Mouse (Mus musculus) liver, embryonic 16.5 days (tissue): ENCODE measurements around the gene Cfap54. TPM values are rescaled to one million over a fixed set of nuclear protein-coding genes. Genes with fewer than 3 reads are reported as not detected.

Experiments used
- ATAC-seq: fragments of 200-750 bp; cut with Nextera tagmentation; 2 replicates; pipeline ENCODE4 v1.8.0; 2017; ENCODE audit warnings: low read depth, mild to moderate bottlenecking, moderate number of reproducible peaks, moderate library complexity
- H3K27ac ChIP-seq: fragments of 300-500 bp; sonication (generic); 2 replicates; pipeline ENCODE4 v1.5.1; 2014; ENCODE audit warnings: mild to moderate bottlenecking, low read length
- H3K27me3 ChIP-seq: fragments of 300-500 bp; sonication (generic); 2 replicates; pipeline ENCODE4 v1.6.1; 2014; ENCODE audit warnings: low read depth, low read length, mixed read lengths; ENCODE audit not compliant: control insufficient read depth, insufficient read depth
- H3K36me3 ChIP-seq: fragments of 300-500 bp; sonication (generic); 2 replicates; pipeline ENCODE4 v1.6.1; 2014; ENCODE audit warnings: mild to moderate bottlenecking; ENCODE audit not compliant: control insufficient read depth, insufficient read depth
- H3K4me1 ChIP-seq: fragments of 300-500 bp; sonication (generic); 2 replicates; pipeline ENCODE4 v1.6.1; 2014; ENCODE audit warnings: low read depth, low read length, mixed read lengths; ENCODE audit not compliant: control insufficient read depth
- H3K4me2 ChIP-seq: fragments of 300-500 bp; sonication (generic); 2 replicates; pipeline ENCODE4 v1.6.1; 2014; ENCODE audit warnings: low read depth, low read length, mixed read lengths
- H3K4me3 ChIP-seq: fragments of 300-500 bp; sonication (generic); 2 replicates; pipeline ENCODE4 v1.5.1; 2014; ENCODE audit warnings: low read depth, mild to moderate bottlenecking, low read length
- H3K9ac ChIP-seq: fragments of 300-500 bp; sonication (generic); 2 replicates; pipeline ENCODE4 v1.6.1; 2014; ENCODE audit warnings: low read depth, low read length
- H3K9me3 ChIP-seq: fragments of 300-500 bp; sonication (generic); replicated peaks from 2 replicates; pipeline ENCODE4 v1.6.1; 2016; ENCODE audit warnings: low read length; ENCODE audit not compliant: control insufficient read depth
- WGBS: fragments of 180-500 bp; shearing (Covaris S2); extraction: QIAGEN DNeasy Blood & Tissue Kit; methylation state at CpG from one replicate; pipeline ENCODE4 v1.1.7; 2014; ENCODE audit not compliant: insufficient replicate concordance; 5-methylcytosine and 5-hydroxymethylcytosine counted together
- polyA plus RNA-seq: library from polyadenylated mRNA; unstranded; fragments of >200 nt; fragmentation: Nextera tagmentation; extraction: Ambion mirVana; gene quantifications from 2 replicates; pipeline ENCODE4 v1.2.1, GENCODE M21; 2015

Cfap54 gene
- polyA plus RNA-seq, 1 experiment from 2014 or later, result not detected

DNA sequence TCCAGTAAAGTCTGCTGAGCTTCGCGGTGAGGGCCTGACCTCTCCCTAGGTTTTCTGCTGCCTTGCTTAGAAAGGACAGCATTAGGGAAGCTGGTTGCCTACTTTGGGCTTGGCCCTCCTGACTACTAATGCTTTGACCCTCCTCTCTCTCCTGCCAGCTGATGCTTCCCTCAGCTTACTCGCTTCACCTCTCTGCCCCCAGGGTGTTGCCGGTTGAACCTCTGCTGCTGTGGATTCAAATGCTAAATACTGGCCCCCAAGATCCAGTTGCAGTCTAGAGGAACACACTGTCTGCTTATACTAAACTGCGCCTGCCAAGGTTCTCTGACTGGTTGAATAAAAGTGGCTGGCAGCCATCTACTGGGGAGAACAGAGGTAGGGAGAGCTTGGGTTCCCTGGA is 263.2 kb downstream of the Cfap54 start:
- Histone ChIP-seq H3K4me2 (no peak overlapping the region), H3K4me3 (no peak overlapping the region), H3K9me3 (no peaks in the 10 kb centered on the region), H3K9ac (no peak overlapping the region), H3K27ac (no peak overlapping the region), H3K36me3 (no peaks in the 10 kb centered on the region), H3K4me1 (no peaks in the 10 kb centered on the region), H3K27me3 (no peaks in the 10 kb centered on the region)
- ATAC-seq, result no peak
- 37% methylated on average over 5 of the region's 5 CpGs for WGBS

DNA sequence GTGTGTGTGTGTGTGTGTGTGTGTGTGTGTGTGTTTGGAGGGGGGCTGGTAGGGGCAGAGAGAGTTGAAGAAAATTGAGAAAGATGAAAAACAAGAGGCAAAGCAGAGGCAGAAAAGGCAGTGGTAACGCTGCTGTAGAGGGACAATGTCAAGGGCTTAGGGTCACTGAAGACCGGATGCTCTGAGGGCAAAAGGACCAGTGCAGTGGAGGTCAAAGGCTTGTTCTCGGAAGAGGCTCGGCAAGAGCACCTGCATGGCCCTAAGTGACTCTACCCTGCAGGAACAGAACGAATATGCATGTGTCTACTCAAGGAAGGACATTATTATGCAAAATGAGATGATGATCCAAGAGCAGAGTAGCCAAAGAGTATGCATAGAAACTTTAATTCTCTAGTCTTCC is 264.5 kb downstream of the Cfap54 start:
- Histone ChIP-seq H3K9me3 (no peaks in the 10 kb centered on the region), H3K4me1 (no peaks in the 10 kb centered on the region), H3K9ac (no peak overlapping the region), H3K36me3 (no peaks in the 10 kb centered on the region), H3K27me3 (no peaks in the 10 kb centered on the region), H3K27ac (no peak overlapping the region), H3K4me3 (no peak overlapping the region), H3K4me2 (no peak overlapping the region)
- no peak for ATAC-seq
- WGBS, result 56% methylated on average over 5 of the region's 5 CpGs

DNA sequence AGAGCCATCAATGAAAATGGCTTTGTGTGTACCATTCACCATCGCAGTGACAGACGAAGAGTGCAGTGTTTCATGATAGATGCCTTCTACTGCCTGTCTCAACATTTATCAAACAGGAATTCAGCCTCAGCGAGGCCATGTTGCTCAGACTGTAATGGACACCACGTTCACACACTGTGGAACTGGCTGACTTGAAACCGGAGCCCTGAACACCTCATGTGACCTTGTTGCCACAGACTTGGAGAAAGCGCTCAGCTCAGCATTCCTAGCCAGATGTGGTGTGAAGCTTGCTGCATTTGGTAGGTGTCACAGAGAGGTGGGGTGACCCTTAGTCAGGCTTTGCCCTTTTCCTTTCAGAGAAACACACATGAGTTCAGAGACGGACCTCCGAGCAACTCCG is 270.5 kb downstream of the Cfap54 start:
- WGBS, result 75% methylated on average over 9 of the region's 9 CpGs
- Histone ChIP-seq H3K27me3 (no peaks in the 10 kb centered on the region), H3K4me1 (no peaks in the 10 kb centered on the region), H3K9me3 (no peaks in the 10 kb centered on the region), H3K27ac (no peak overlapping the region), H3K4me3 (no peak overlapping the region), H3K9ac (no peak overlapping the region), H3K4me2 (no peak overlapping the region), H3K36me3 (no peaks in the 10 kb centered on the region)
- ATAC-seq, result no peak

DNA sequence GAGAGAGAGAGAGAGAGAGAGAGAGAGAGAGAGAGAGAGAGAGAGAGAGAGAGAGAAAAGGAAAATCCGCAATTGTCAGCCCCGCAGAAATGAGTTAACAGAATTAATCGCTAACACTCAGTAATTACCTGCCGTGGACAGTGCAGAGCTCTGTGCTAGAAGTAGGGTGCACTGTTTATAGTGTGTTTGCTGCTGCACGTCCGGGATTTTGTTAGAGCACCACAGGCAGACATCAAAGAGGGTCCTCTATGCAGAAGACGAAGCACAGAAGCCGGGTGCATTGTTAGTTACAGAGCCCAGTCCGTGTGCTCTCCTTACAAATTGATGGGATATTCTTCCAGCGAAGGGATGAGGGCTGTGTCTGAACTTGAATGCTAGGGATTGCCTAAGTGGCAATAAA is 289.5 kb downstream of the Cfap54 start:
- Histone ChIP-seq H3K27me3 (no peaks in the 10 kb centered on the region), H3K4me1 (no peaks in the 10 kb centered on the region), H3K36me3 (no peaks in the 10 kb centered on the region), H3K27ac (no peak overlapping the region), H3K4me2 (no peak overlapping the region), H3K4me3 (no peak overlapping the region), H3K9me3 (no peaks in the 10 kb centered on the region), H3K9ac (no peak overlapping the region)
- 66% methylated on average over 10 of the region's 10 CpGs for WGBS
- no peak for ATAC-seq

GRCm38 (mm10) chr10:92791531-92791900 is 289.9 kb downstream of the Cfap54 start:
- ATAC-seq, result no peak
- 74% methylated on average over 9 of the region's 9 CpGs for WGBS

DNA sequence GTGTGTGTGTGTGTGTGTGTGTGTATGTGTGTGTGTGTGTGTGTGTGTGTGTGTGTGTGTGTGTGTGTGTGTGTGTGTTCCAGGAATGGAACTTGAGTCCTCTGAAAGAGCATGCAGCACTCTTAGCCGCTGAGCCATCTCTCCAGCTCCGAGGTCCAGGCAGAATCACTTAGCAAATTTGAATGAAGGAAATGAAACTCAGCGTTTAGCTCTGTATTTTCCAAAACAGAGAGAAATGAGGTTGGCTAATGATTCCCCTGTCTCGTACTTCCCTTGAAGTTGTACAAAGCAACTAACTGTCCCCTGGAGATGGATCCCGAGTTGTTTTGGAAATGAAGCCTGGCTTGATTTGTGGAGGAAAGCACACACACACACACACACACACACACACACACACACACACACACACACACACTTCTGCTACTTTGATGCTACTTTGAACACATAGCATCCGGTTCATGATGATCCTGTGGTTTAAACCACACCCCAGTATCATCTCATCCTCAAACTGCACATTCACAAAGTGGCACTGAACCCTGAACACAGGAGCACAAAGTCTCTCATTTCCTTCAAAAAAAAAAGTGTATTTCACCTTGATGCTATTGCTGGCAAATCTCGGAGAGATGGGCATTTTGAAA is 290.4 kb downstream of the Cfap54 start:
- no peaks in the 10 kb centered on the region for H3K36me3 ChIP-seq
- ATAC-seq, result no peak
- no peak overlapping the region for H3K27ac ChIP-seq
- no peak overlapping the region for H3K4me2 ChIP-seq
- no peaks in the 10 kb centered on the region for H3K9me3 ChIP-seq
- no peaks in the 10 kb centered on the region for H3K27me3 ChIP-seq
- 52% methylated on average over 7 of the region's 7 CpGs for WGBS
- no peak overlapping the region for H3K4me3 ChIP-seq
- H3K4me1 ChIP-seq, result no peaks in the 10 kb centered on the region
- no peak overlapping the region for H3K9ac ChIP-seq

More at GRCm38 (mm10) chr10:92791531-92791900, 289.9 kb downstream of the Cfap54 start:
- H3K36me3 ChIP-seq, result no peaks in the 10 kb centered on the region
- H3K4me2 ChIP-seq, result no peak overlapping the region
- no peaks in the 10 kb centered on the region for H3K27me3 ChIP-seq
- H3K4me1 ChIP-seq, result no peaks in the 10 kb centered on the region
- H3K9me3 ChIP-seq, result no peaks in the 10 kb centered on the region
- H3K4me3 ChIP-seq, result no peak overlapping the region
- no peak overlapping the region for H3K9ac ChIP-seq
- H3K27ac ChIP-seq, result no peak overlapping the region

DNA sequence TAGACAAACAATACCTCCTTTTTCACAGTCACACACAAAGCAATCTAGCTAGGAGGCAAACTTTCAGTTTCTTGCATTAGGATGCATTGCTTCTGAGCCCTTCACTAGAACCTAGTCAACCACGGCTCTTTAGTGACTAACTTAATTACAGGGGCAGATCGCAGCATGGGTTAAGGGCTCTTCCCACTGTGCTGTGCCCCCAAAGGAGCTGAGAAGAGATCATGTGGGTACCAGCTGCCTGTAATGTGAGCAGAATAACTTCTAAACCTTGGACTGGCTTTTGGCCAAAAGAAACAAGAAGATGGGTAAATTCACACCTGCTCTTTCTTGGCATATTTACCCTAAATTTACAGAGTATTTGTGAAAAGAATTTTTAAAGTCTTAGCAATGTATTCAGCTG is 291.2 kb downstream of the Cfap54 start:
- no peak overlapping the region for H3K9ac ChIP-seq
- 68% methylated on average over 2 of the region's 2 CpGs for WGBS
- H3K4me3 ChIP-seq, result no peak overlapping the region
- H3K36me3 ChIP-seq, result no peaks in the 10 kb centered on the region
- no peaks in the 10 kb centered on the region for H3K9me3 ChIP-seq
- no peaks in the 10 kb centered on the region for H3K4me1 ChIP-seq
- H3K4me2 ChIP-seq, result no peak overlapping the region
- no peak for ATAC-seq
- H3K27me3 ChIP-seq, result no peaks in the 10 kb centered on the region
- no peak overlapping the region for H3K27ac ChIP-seq

- Histone ChIP-seq H3K27me3 (no peaks in the 10 kb centered on the region), H3K36me3 (no peaks in the 10 kb centered on the region), H3K4me1 (no peaks in the 10 kb centered on the region), H3K4me2 (no peak overlapping the region), H3K27ac (no peak overlapping the region), H3K9me3 (no peaks in the 10 kb centered on the region), H3K4me3 (no peak overlapping the region), H3K9ac (no peak overlapping the region)
- no peak for ATAC-seq
- WGBS, result 49% methylated on average over 13 of the region's 13 CpGs
Measured at GRCm38 (mm10) chr10:92788410-92789096, 292.9 kb downstream of the Cfap54 start.

- Histone ChIP-seq H3K27ac (no peak overlapping the region), H3K4me3 (no peak overlapping the region), H3K4me1 (no peaks in the 10 kb centered on the region), H3K9me3 (no peaks in the 10 kb centered on the region), H3K36me3 (no peaks in the 10 kb centered on the region), H3K4me2 (no peak overlapping the region), H3K9ac (no peak overlapping the region), H3K27me3 (no peaks in the 10 kb centered on the region)
- WGBS, result 71% methylated on average over 5 of the region's 5 CpGs
- no peak for ATAC-seq
Measured at GRCm38 (mm10) chr10:92782691-92783090, 298.7 kb downstream of the Cfap54 start.
